Mouse (Mus musculus): ENCODE data around the gene Gm6588. TPM values are rescaled to one million over a fixed set of nuclear protein-coding genes. Genes with fewer than 3 reads are reported as not detected.
"Not testable (repeated sequence)": the region's sequence is repeated elsewhere in the genome, so short reads cannot be mapped to it uniquely, and the experiment has no call there.

Gene Gm6588
- 0.08 TPM in 1 of 2 replicates, not detected in the other for polyA plus RNA-seq (2015; fragmentation: Nextera tagmentation; extraction: Ambion mirVana)

DNA sequence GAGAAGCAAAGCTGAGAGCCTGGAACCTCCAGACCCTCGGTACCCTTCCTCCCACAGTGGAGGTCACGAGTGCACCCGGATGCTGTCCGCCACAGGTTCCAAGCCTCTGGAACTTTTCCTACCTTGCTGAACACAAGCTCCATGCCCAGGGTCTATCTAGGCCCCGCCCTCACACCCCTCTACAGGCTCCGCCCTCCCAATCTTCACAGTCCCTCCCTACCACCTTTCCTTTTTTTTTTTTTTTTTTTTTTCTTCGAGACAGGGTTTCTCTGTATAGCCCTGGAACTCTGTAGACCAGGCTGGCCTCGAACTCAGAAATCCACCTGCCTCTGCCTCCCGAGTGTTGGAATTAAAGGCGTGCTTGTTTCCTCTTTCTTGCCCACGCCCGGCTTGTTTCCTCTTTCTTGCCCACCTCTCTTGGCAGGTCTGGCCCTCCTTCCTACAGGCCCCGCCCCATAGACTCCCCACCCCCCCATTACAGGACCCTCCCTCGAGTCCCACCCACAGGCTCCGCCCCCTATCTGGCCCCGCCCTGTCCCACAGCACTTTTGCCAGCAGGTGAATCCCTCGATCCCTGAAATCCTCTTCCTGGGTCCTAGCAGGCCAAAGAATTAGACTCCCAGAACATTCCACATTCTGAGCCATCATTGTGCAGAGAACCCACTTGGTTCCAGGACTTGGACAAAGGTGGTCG is at the start of gene Gm6588:
Gene Gm6588 (plus strand): TSS at position 680 of the 694 bp plus-strand sequence.
- H3K27me3 ChIP-seq, result no peaks in the 10 kb centered on the region; the same call in 1 of the 2 replicates
- H3K27ac ChIP-seq, result no peak within 1 kb of the TSS
- H3K4me1 ChIP-seq, result no peaks in the 10 kb centered on the region
- no peak within 1 kb of the TSS for H3K4me3 ChIP-seq
- no peaks in the 10 kb centered on the region for H3K9me3 ChIP-seq
- 0 out of 2 replicates have a peak, but pooled peaks have one; percentile 4 for ATAC-seq (ENCODE audit: insufficient number of reproducible peaks, low FRiP score, low TSS enrichment, low read depth)
- H3K4me2 ChIP-seq, result no peak within 1 kb of the TSS
- H3K36me3 ChIP-seq, result no peaks in the 10 kb centered on the region
- no peak within 1 kb of the TSS for H3K9ac ChIP-seq
- WGBS, result 65% methylated on average over 18 of the region's 18 CpGs

GRCm38 (mm10) chr5:112402437-112402836 is 46.8 kb upstream of the Gm6588 start:
- H3K4me3 ChIP-seq, result no peak overlapping the region
- H3K9me3 ChIP-seq, result no peaks in the 10 kb centered on the region
- no peaks in the 10 kb centered on the region for H3K4me1 ChIP-seq
- H3K27ac ChIP-seq, result no peak overlapping the region
- no peak overlapping the region for H3K4me2 ChIP-seq
- WGBS, result 60% methylated on average over 3 of the region's 3 CpGs
- no peaks in the 10 kb centered on the region for H3K27me3 ChIP-seq
- H3K36me3 ChIP-seq, result no peaks in the 10 kb centered on the region
- no peak for ATAC-seq (ENCODE audit: insufficient number of reproducible peaks, low FRiP score, low TSS enrichment, low read depth)
- no peak overlapping the region for H3K9ac ChIP-seq

- no peak for ATAC-seq (ENCODE audit: insufficient number of reproducible peaks, low FRiP score, low TSS enrichment, low read depth)
- 54% methylated on average over 3 of the region's 3 CpGs for WGBS
- no peak overlapping the region for H3K4me3 ChIP-seq
- no peak overlapping the region for H3K27ac ChIP-seq
- peaks cover 1% of the 10 kb centered on the region; the same call in 1 of the 2 replicates for H3K4me1 ChIP-seq
- H3K9me3 ChIP-seq, result no peaks in the 10 kb centered on the region
- no peak overlapping the region for H3K4me2 ChIP-seq
- peaks cover 8% of the 10 kb centered on the region; the same call in 1 of the 2 replicates for H3K27me3 ChIP-seq
- H3K9ac ChIP-seq, result no peak overlapping the region
- no peaks in the 10 kb centered on the region for H3K36me3 ChIP-seq
Measured at GRCm38 (mm10) chr5:112406017-112406416, 43.2 kb upstream of the Gm6588 start.

DNA sequence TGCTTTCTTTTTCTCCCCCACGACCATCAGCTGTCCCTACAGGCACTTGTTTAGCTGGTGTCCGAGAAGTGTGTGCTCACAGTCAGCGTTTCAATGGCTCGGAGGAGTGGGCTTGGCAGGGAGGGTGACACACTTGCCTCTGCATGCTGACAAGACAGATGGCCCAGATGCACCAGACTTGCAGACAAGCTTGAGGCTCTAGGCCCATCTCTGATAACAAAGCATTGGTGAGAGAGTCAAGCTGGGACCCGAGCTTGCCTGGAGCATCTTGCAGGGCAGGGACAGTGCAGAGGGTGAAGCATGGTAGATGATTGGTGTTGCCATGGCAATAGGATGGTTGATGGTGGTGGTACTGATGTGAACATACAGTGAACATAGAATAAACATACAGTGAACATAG is 40.0 kb upstream of the Gm6588 start:
- Histone ChIP-seq H3K36me3 (no peaks in the 10 kb centered on the region), H3K27me3 (peaks cover 24% of the 10 kb centered on the region), H3K9me3 (no peaks in the 10 kb centered on the region), H3K4me1 (peaks cover 10% of the 10 kb centered on the region), H3K27ac (no peak overlapping the region), H3K9ac (no peak overlapping the region), H3K4me3 (no peak overlapping the region), H3K4me2 (no peak overlapping the region)
- WGBS, result 56% methylated on average over 5 of the region's 5 CpGs
- no peak for ATAC-seq (ENCODE audit: insufficient number of reproducible peaks, low FRiP score, low TSS enrichment, low read depth)

DNA sequence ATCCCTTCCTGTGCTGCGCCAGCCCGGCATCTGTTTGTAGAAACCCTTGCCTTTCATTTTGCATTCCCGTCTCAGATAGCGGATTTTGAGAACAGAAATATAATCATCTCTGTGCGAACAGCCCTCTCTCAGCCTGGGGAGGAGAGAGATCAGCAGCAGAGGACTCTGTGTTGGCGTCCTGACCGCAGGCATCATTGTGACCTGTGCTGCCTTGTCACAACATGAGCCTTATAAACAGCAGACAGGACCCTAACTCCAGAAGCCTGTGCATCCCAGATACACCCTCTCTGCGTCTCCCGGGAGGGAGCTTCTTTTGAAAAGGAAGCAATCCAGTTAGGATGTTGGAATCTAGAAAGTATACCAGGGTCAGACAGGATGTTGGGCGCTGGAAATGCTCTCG is 38.2 kb upstream of the Gm6588 start:
- ATAC-seq (ENCODE audit: insufficient number of reproducible peaks, low FRiP score, low TSS enrichment, low read depth), result no peak
- H3K36me3 ChIP-seq, result no peaks in the 10 kb centered on the region
- no peak overlapping the region for H3K27ac ChIP-seq
- no peak overlapping the region for H3K9ac ChIP-seq
- no peaks in the 10 kb centered on the region for H3K9me3 ChIP-seq
- no peak overlapping the region for H3K4me3 ChIP-seq
- no peak overlapping the region for H3K4me2 ChIP-seq
- peaks cover 10% of the 10 kb centered on the region for H3K4me1 ChIP-seq
- peaks cover 24% of the 10 kb centered on the region for H3K27me3 ChIP-seq
- 41% methylated on average over 11 of the region's 11 CpGs for WGBS

- peaks cover 10% of the 10 kb centered on the region for H3K4me1 ChIP-seq
- H3K27ac ChIP-seq, result no peak overlapping the region
- no peaks in the 10 kb centered on the region for H3K36me3 ChIP-seq
- H3K4me3 ChIP-seq, result no peak overlapping the region
- WGBS, result 13% methylated on average over 19 of the region's 19 CpGs
- H3K27me3 ChIP-seq, result peaks cover 24% of the 10 kb centered on the region
- no peak overlapping the region for H3K4me2 ChIP-seq
- no peaks in the 10 kb centered on the region for H3K9me3 ChIP-seq
- no peak overlapping the region for H3K9ac ChIP-seq
- no peak for ATAC-seq (ENCODE audit: insufficient number of reproducible peaks, low FRiP score, low TSS enrichment, low read depth)
Measured at GRCm38 (mm10) chr5:112411514-112412335, 37.5 kb upstream of the Gm6588 start.

GRCm38 (mm10) chr5:112412781-112413180 is 36.4 kb upstream of the Gm6588 start:
- not testable (repeated sequence) for H3K27ac ChIP-seq; ATAC-seq (ENCODE audit: insufficient number of reproducible peaks, low FRiP score, low TSS enrichment, low read depth); H3K36me3 ChIP-seq; H3K4me3 ChIP-seq; H3K4me2 ChIP-seq; H3K4me1 ChIP-seq; H3K9me3 ChIP-seq; H3K9ac ChIP-seq
- H3K27me3 ChIP-seq, result peaks cover 24% of the 10 kb centered on the region
- 68% methylated on average over 4 of the region's 4 CpGs for WGBS

GRCm38 (mm10) chr5:112416673-112417072 is 32.6 kb upstream of the Gm6588 start:
- no peak overlapping the region for H3K4me2 ChIP-seq
- no peaks in the 10 kb centered on the region for H3K9me3 ChIP-seq
- H3K36me3 ChIP-seq, result no peaks in the 10 kb centered on the region
- no peak for ATAC-seq (ENCODE audit: insufficient number of reproducible peaks, low FRiP score, low TSS enrichment, low read depth)
- H3K9ac ChIP-seq, result no peak overlapping the region
- H3K4me3 ChIP-seq, result no peak overlapping the region
- WGBS, result 70% methylated on average over 5 of the region's 5 CpGs
- H3K27me3 ChIP-seq, result peaks cover 13% of the 10 kb centered on the region
- no peak overlapping the region for H3K27ac ChIP-seq
- peaks cover 4% of the 10 kb centered on the region for H3K4me1 ChIP-seq

- Histone ChIP-seq H3K4me3 (no peak overlapping the region), H3K27ac (no peak overlapping the region), H3K4me2 (no peak overlapping the region), H3K9me3 (no peaks in the 10 kb centered on the region), H3K27me3 (peaks cover 4% of the 10 kb centered on the region; the same call in 1 of the 2 replicates), H3K9ac (no peak overlapping the region), H3K36me3 (no peaks in the 10 kb centered on the region), H3K4me1 (no peaks in the 10 kb centered on the region)
- ATAC-seq (ENCODE audit: insufficient number of reproducible peaks, low FRiP score, low TSS enrichment, low read depth), result no peak
- 53% methylated on average over 4 of the region's 4 CpGs for WGBS
Measured at GRCm38 (mm10) chr5:112418023-112418422, 31.2 kb upstream of the Gm6588 start.

GRCm38 (mm10) chr5:112419535-112419934 is 29.7 kb upstream of the Gm6588 start:
- Histone ChIP-seq H3K36me3 (no peaks in the 10 kb centered on the region), H3K4me1 (no peaks in the 10 kb centered on the region), H3K4me2 (no peak overlapping the region), H3K27me3 (peaks cover 15% of the 10 kb centered on the region), H3K9ac (no peak overlapping the region), H3K27ac (no peak overlapping the region), H3K4me3 (no peak overlapping the region), H3K9me3 (no peaks in the 10 kb centered on the region)
- ATAC-seq (ENCODE audit: insufficient number of reproducible peaks, low FRiP score, low TSS enrichment, low read depth), result no peak
- 24% methylated on average over 12 of the region's 12 CpGs for WGBS

- Histone ChIP-seq H3K9ac (no peak overlapping the region), H3K27me3 (peaks cover 35% of the 10 kb centered on the region), H3K4me1 (peaks cover 13% of the 10 kb centered on the region), H3K4me2 (no peak overlapping the region), H3K9me3 (no peaks in the 10 kb centered on the region), H3K27ac (no peak overlapping the region), H3K4me3 (no peak overlapping the region), H3K36me3 (no peaks in the 10 kb centered on the region)
- ATAC-seq (ENCODE audit: insufficient number of reproducible peaks, low FRiP score, low TSS enrichment, low read depth), result no peak
- WGBS, result 78% methylated on average over 7 of the region's 7 CpGs
Measured at GRCm38 (mm10) chr5:112426635-112427034, 22.6 kb upstream of the Gm6588 start.

DNA sequence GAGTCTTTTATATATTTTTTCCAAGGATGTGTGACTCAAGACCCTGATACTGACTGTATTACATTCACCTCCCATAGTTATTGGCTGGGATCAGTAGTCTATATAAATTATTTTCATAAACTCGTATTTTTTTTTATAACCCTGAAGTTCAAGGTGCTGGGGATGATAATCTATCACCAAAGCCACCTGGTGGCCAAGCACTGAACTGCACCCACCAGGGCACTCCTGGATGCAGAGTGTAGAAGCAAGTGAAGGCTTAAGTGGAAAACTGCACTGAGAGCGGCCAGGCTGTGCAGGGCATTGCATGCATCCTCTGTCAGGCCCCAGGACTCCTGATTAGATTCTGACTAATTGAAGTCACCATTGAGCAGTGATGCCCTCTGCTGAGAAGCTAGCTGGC is 21.9 kb upstream of the Gm6588 start:
- Histone ChIP-seq H3K9ac (no peak overlapping the region), H3K27ac (no peak overlapping the region), H3K4me3 (no peak overlapping the region), H3K36me3 (no peaks in the 10 kb centered on the region), H3K4me1 (peaks cover 13% of the 10 kb centered on the region), H3K4me2 (no peak overlapping the region), H3K27me3 (peaks cover 40% of the 10 kb centered on the region), H3K9me3 (no peaks in the 10 kb centered on the region)
- 44% methylated on average over 2 of the region's 2 CpGs for WGBS
- ATAC-seq (ENCODE audit: insufficient number of reproducible peaks, low FRiP score, low TSS enrichment, low read depth), result no peak

All from limb, embryonic 15.5 days (tissue).